Mouse (Mus musculus): ENCODE results near the gene Hus1b. TPM values are rescaled to one million over a fixed set of nuclear protein-coding genes. Genes with fewer than 3 reads are reported as not detected.

The Hus1b gene
- polyA plus RNA-seq, 1 experiment from 2014 or later = not detected

DNA sequence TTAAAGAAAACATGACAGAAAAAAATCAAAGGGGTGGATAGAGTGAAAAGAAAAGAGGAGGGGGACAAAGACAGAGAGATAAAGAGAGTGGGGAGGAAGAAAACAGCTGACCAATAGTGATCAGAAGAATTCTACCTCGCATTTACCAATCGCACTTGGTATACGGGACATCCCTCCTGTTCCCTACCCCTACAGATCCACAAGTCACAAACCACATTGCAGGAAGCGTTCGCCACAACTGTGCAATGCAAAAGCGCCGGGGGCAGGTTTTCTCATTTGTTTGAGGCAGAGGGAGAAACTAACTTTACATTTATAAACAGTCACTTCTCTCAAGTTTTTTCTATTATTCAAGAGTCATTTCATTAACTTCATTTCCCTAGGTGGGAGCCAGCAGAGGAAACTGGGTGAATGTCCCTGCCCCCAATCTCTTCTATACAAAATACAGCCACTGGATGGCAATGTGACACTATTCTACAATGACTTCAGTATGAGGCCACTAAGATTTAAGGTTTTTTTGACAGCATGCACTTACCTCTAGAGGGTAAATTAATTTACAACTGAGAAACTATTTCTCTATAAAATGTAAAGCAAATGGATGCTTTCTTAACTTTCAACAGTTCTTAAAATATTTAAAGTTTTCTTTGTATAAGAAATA lies 46.0 kb downstream of the Hus1b start:
- Histone ChIP-seq H3K9ac (no peak overlapping the region), H3K27me3 (no peaks in the 10 kb centered on the region), H3K4me3 (no peak overlapping the region), H3K9me3 (no peaks in the 10 kb centered on the region), H3K27ac (no peak overlapping the region), H3K4me2 (no peak overlapping the region), H3K4me1 (0 out of 2 replicates have a peak, but pooled peaks cover 3% of the 10 kb centered on the region), H3K36me3 (peaks cover 24% of the 10 kb centered on the region; the same call in 1 of the 2 replicates)
- no peak for ATAC-seq (ENCODE audit: insufficient number of reproducible peaks, insufficient read depth, low FRiP score, low TSS enrichment, low read depth)
- whole genome bisulfite sequencing = 82% methylated on average over 7 of the region's 7 CpGs

Other genes with a start within 250 kb of the Hus1b start
- gene Irf4, start 198.5 kb downstream of the Hus1b start, polyA plus RNA-seq (2015; fragmentation: Nextera tagmentation; extraction: Ambion mirVana) = 0.06 and 0.15 TPM in 2 replicates
- 32.0 and 33.8 TPM in 2 replicates for gene Exoc2, start 26.3 kb upstream of the Hus1b start, polyA plus RNA-seq (2015; fragmentation: Nextera tagmentation; extraction: Ambion mirVana)
- gene Gm5447, start 26.4 kb upstream of the Hus1b start, polyA plus RNA-seq (2015; fragmentation: Nextera tagmentation; extraction: Ambion mirVana) = 0.18 and 0.19 TPM in 2 replicates